In genomic region chr8:78420101-78420503, GRCm38 (mm10) we compare ENCODE assay signal across 8 mouse cellular contexts. TPM values are rescaled to one million over a fixed set of nuclear protein-coding genes. Genes with fewer than 3 reads are reported as not detected.
DNase-seq lines count a peak whose midpoint lies in the region; ATAC-seq and TF ChIP-seq lines count a peak whose summit lies in the region.

No protein-coding gene starts in this region.

- H3K4me1 ChIP-seq in liver, postnatal 0 days (ENCODE audit: insufficient read depth): no peaks in the 10 kb centered on the region

- DNase-seq in left cerebral cortex, postnatal 4 days: peak; percentile 31
- DNase-seq in left cerebral cortex, postnatal 25 days (ENCODE audit: low spot score in 2 of 2): no peak
- DNase-seq in embryo, embryonic 11 days: peak; percentile 68
- peak; percentile 15 to 28 for DNase-seq in heart, postnatal 14 days
- DNase-seq in liver, postnatal 0 days: no peak
- DNase-seq in cerebellum, adult 9-11 months: no peak
- DNase-seq in cerebellum, postnatal 4 days (ENCODE audit: low spot score in 2 of 2): no peak

- intact Hi-C loops in left cerebral cortex, postnatal 4 days (cut with DNase I): loop anchor here (5.0 kb wide), 1 partner anchor 183 kb away; no protein-coding TSS in a partner anchor
- intact Hi-C loops in left cerebral cortex, postnatal 25 days (cut with DNase I): no loop called here
- intact Hi-C loops in heart, postnatal 14 days (cut with DNase I): no loop called here

- H3K9ac ChIP-seq in liver, postnatal 0 days (replicated peaks): no peak overlapping the region

- no peaks in the 10 kb centered on the region for H3K9me3 ChIP-seq in liver, postnatal 0 days (ENCODE audit: low read length)

- H3K27ac ChIP-seq in liver, postnatal 0 days (ENCODE audit: low read depth): no peak overlapping the region

- ATAC-seq in liver, postnatal 0 days: no peak
- no peak for ATAC-seq in inflammation-experienced regulatory T-cells, adult 6 months

- peak overlapping the region; percentile 33 for H3K4me2 ChIP-seq in liver, postnatal 0 days (ENCODE audit: low read depth, low read length)

- H3K27me3 ChIP-seq in liver, postnatal 0 days (ENCODE audit: insufficient read depth, low read length): peaks cover 33% of the 10 kb centered on the region

- WGBS in liver, postnatal 0 days (ENCODE audit: insufficient replicate concordance): 1% methylated on average over 19 of the region's 19 CpGs

- TF ChIP-seq EP300 in liver, postnatal 0 days (IDR thresholded peaks at IDR 0.05; ENCODE audit: low read depth): no peak

- no peak for TF ChIP-seq CTCF in liver, postnatal 0 days (IDR thresholded peaks at IDR 0.05; ENCODE audit: low read depth)

- no peak overlapping the region; the same call in 1 of the 2 replicates for H3K4me3 ChIP-seq in liver, postnatal 0 days (ENCODE audit: low read depth, low read length)

- no peaks in the 10 kb centered on the region for H3K36me3 ChIP-seq in liver, postnatal 0 days (replicated peaks; ENCODE audit: insufficient read depth, low read length)

RNA-seq across cellular contexts. Expression of gene Pou4f2, which starts 16.3 kb away (rescaled TPM):
- total RNA-seq in left cerebral cortex, postnatal 4 days (2021): under 1 TPM in 1 of 2 experiments, not detected in 1; 0.12 TPM
- total RNA-seq in left cerebral cortex, postnatal 25 days (2021): not detected
- total RNA-seq in heart, postnatal 14 days (2021): not detected
- polyA plus RNA-seq in liver, postnatal 0 days (2015; fragmentation: Nextera tagmentation; extraction: Ambion mirVana): not detected in 2 replicates
- not detected for polyA plus RNA-seq in inflammation-experienced regulatory T-cells, adult 6 months (2017; shearing (Covaris generic))

Comparison
In these comparisons a context has a peak if more than half of its experiments do, and no peak if none do; other contexts are left out.
1. DNase-seq: peak in left cerebral cortex, postnatal 4 days (single experiment), embryo, embryonic 11 days (single experiment) and heart, postnatal 14 days (2 of 2); none in left cerebral cortex, postnatal 25 days (0 of 2), liver, postnatal 0 days (single experiment), cerebellum, adult 9-11 months (single experiment) and cerebellum, postnatal 4 days (0 of 2).